10 mouse cellular contexts compared by ENCODE assay signal in the genomic region with DNA sequence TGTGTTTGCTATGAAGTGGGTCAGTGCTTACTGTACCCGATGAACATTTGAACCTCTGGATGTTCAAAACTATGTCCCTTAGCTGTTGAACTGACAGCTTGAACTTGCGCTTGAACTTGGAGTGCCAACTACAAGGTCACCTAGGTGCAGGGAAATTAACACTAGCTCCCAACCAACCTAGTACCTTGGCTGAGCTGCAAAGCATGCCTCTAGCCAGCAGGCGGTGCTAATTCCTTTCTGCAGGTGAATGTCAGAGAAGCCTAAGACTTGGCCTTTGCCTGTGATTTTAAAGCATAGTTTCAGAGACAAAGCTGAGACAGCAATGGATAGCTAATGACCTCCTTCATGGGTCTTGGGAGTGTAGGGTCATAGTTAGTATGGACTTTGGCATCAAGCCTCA. TPM values are rescaled to one million over a fixed set of nuclear protein-coding genes. Genes with fewer than 3 reads are reported as not detected.
DNase-seq lines count a peak whose midpoint lies in the region; ATAC-seq lines count a peak whose summit lies in the region.
"Had no signal": no experiment of that assay in that cellular context is flagged by ENCODE, and none has a peak within 500 bp of the region (broad histone marks: within the 10 kb centered on the region; RNA-seq: fewer than 3 reads in every experiment).

No protein-coding gene starts in this region.

- no peaks in the 10 kb centered on the region for H3K4me1 ChIP-seq in forebrain, embryonic 16.5 days (replicated peaks; ENCODE audit: control insufficient read depth, insufficient read depth, low read length)
- H3K4me1 ChIP-seq in intestine, embryonic 15.5 days (replicated peaks), result peaks cover 26% of the 10 kb centered on the region
- peaks cover 8% of the 10 kb centered on the region for H3K4me1 ChIP-seq in liver, embryonic 13.5 days (replicated peaks)
- H3K4me1 ChIP-seq in neural tube, embryonic 14.5 days (ENCODE audit: control insufficient read depth, insufficient read depth, low read length), result no peaks in the 10 kb centered on the region
- H3K4me1 ChIP-seq: neural tube, embryonic 13.5 days had no signal

- H3K27me3 ChIP-seq in forebrain, embryonic 16.5 days (replicated peaks; ENCODE audit: control insufficient read depth, insufficient read depth, low read length), result no peaks in the 10 kb centered on the region
- no peaks in the 10 kb centered on the region for H3K27me3 ChIP-seq in intestine, embryonic 15.5 days (replicated peaks)
- H3K27me3 ChIP-seq in liver, embryonic 13.5 days, result no peaks in the 10 kb centered on the region
- H3K27me3 ChIP-seq in neural tube, embryonic 14.5 days (ENCODE audit: control insufficient read depth, insufficient read depth, low read length), result no peaks in the 10 kb centered on the region
- H3K27me3 ChIP-seq: neural tube, embryonic 13.5 days had no signal

- WGBS in forebrain, embryonic 16.5 days, result 64% methylated on average over 3 of the region's 3 CpGs
- WGBS in intestine, embryonic 15.5 days, result 57% methylated on average over 3 of the region's 3 CpGs
- 54% methylated on average over 3 of the region's 3 CpGs for WGBS in liver, embryonic 13.5 days (ENCODE audit: insufficient replicate concordance)
- 61% methylated on average over 3 of the region's 3 CpGs for WGBS in neural tube, embryonic 14.5 days

- H3K27ac ChIP-seq in forebrain, embryonic 16.5 days (ENCODE audit: low read length), result no peak overlapping the region
- peak overlapping the region; percentile 81; the same call in 1 of the 2 replicates for H3K27ac ChIP-seq in intestine, embryonic 15.5 days
- no peak overlapping the region for H3K27ac ChIP-seq in liver, embryonic 13.5 days
- H3K27ac ChIP-seq in neural tube, embryonic 14.5 days (ENCODE audit: low read depth, low read length), result no peak overlapping the region

- H3K36me3 ChIP-seq in forebrain, embryonic 16.5 days (ENCODE audit: control insufficient read depth, insufficient read depth), result peaks cover 25% of the 10 kb centered on the region
- H3K36me3 ChIP-seq in intestine, embryonic 15.5 days, result peaks cover 25% of the 10 kb centered on the region
- peaks cover 50% of the 10 kb centered on the region for H3K36me3 ChIP-seq in liver, embryonic 13.5 days
- peaks cover 32% of the 10 kb centered on the region for H3K36me3 ChIP-seq in neural tube, embryonic 14.5 days (ENCODE audit: control insufficient read depth, insufficient read depth, low read length)

- H3K4me3 ChIP-seq in forebrain, embryonic 16.5 days (replicated peaks; ENCODE audit: low read length), result no peak overlapping the region
- no peak overlapping the region for H3K4me3 ChIP-seq in intestine, embryonic 15.5 days (replicated peaks)
- no peak overlapping the region for H3K4me3 ChIP-seq in liver, embryonic 13.5 days (replicated peaks)
- H3K4me3 ChIP-seq in neural tube, embryonic 14.5 days (ENCODE audit: low read depth, low read length), result no peak overlapping the region
- H3K4me3 ChIP-seq: erythroblast, embryonic 14.5 days; neural tube, embryonic 13.5 days had no signal

- H3K4me2 ChIP-seq in forebrain, embryonic 16.5 days (ENCODE audit: low read length), result no peak overlapping the region
- H3K4me2 ChIP-seq in intestine, embryonic 15.5 days (replicated peaks), result no peak overlapping the region
- H3K4me2 ChIP-seq in liver, embryonic 13.5 days, result no peak overlapping the region
- no peak overlapping the region for H3K4me2 ChIP-seq in neural tube, embryonic 14.5 days (ENCODE audit: low read depth, low read length)
- H3K4me2 ChIP-seq: neural tube, embryonic 13.5 days had no signal

- peak; percentile 30 for ATAC-seq in forebrain, embryonic 16.5 days
- ATAC-seq in intestine, embryonic 15.5 days, result 0 out of 2 replicates have a peak, but pooled peaks have one; percentile 19
- ATAC-seq in liver, embryonic 13.5 days (ENCODE audit: low read depth), result 0 out of 2 replicates have a peak, but pooled peaks have one; percentile 27
- ATAC-seq in neural tube, embryonic 14.5 days (ENCODE audit: low read depth), result peak; percentile 67; the same call in 1 of the 2 replicates

- H3K9ac ChIP-seq in forebrain, embryonic 16.5 days (replicated peaks; ENCODE audit: low read depth, low read length), result no peak overlapping the region
- H3K9ac ChIP-seq in intestine, embryonic 15.5 days, result no peak overlapping the region
- no peak overlapping the region for H3K9ac ChIP-seq in liver, embryonic 13.5 days
- H3K9ac ChIP-seq in neural tube, embryonic 14.5 days (replicated peaks; ENCODE audit: low read depth, low read length), result no peak overlapping the region
- H3K9ac ChIP-seq: neural tube, embryonic 13.5 days had no signal

- DNase-seq in left cerebral cortex, adult 18-20 months (ENCODE audit: low spot score in 2 of 2), result peak; percentile 48 to 59
- DNase-seq in left cerebral cortex, adult 11 months (ENCODE audit: low spot score), result no peak
- peak; percentile 53 for DNase-seq in adrenal gland, postnatal 25 days
- peak; percentile 22 for DNase-seq in liver, embryonic 13.5 days
- peak; percentile 59 for DNase-seq in thymus, postnatal 25 days

- no peaks in the 10 kb centered on the region for H3K9me3 ChIP-seq in forebrain, embryonic 16.5 days (ENCODE audit: control insufficient read depth, low read length)
- no peaks in the 10 kb centered on the region for H3K9me3 ChIP-seq in intestine, embryonic 15.5 days
- H3K9me3 ChIP-seq in liver, embryonic 13.5 days (replicated peaks), result no peaks in the 10 kb centered on the region
- H3K9me3 ChIP-seq in neural tube, embryonic 14.5 days (ENCODE audit: control insufficient read depth, low read length), result no peaks in the 10 kb centered on the region
- H3K9me3 ChIP-seq: neural tube, embryonic 13.5 days had no signal

RNA-seq across cellular contexts. Expression of a gene that starts 12.5 kb away (rescaled TPM):
- total RNA-seq in left cerebral cortex, adult 18-20 months (2021), result not detected
- total RNA-seq in adrenal gland, postnatal 25 days (2021), result not detected in 2 replicates
- polyA plus RNA-seq in forebrain, embryonic 16.5 days (2015; fragmentation: Nextera tagmentation; extraction: Ambion mirVana), result 0.16 and 0.56 TPM in 2 replicates
- not detected in 2 replicates for polyA plus RNA-seq in intestine, embryonic 15.5 days (2015; fragmentation: Nextera tagmentation; extraction: Ambion mirVana)
- not detected in 2 replicates for polyA plus RNA-seq in liver, embryonic 13.5 days (2015; fragmentation: Nextera tagmentation; extraction: Ambion mirVana)
- polyA plus RNA-seq in neural tube, embryonic 14.5 days (2014; fragmentation: Nextera tagmentation; extraction: Ambion mirVana), result not detected in 2 replicates
- polyA plus RNA-seq: erythroblast, embryonic 14.5 days; neural tube, embryonic 13.5 days had no signal

RNA-seq across cellular contexts. Expression of a gene that starts 12.9 kb away (rescaled TPM):
- total RNA-seq in left cerebral cortex, adult 18-20 months (2021), result 100 to 1,000 TPM; 207 to 211 TPM
- 196 and 223 TPM in 2 replicates for total RNA-seq in adrenal gland, postnatal 25 days (2021)
- 42.8 and 43.3 TPM in 2 replicates for polyA plus RNA-seq in forebrain, embryonic 16.5 days (2015; fragmentation: Nextera tagmentation; extraction: Ambion mirVana)
- polyA plus RNA-seq in intestine, embryonic 15.5 days (2015; fragmentation: Nextera tagmentation; extraction: Ambion mirVana), result 35.8 and 39.2 TPM in 2 replicates
- polyA plus RNA-seq in liver, embryonic 13.5 days (2015; fragmentation: Nextera tagmentation; extraction: Ambion mirVana), result 18.9 and 19.7 TPM in 2 replicates
- polyA plus RNA-seq in neural tube, embryonic 14.5 days (2014; fragmentation: Nextera tagmentation; extraction: Ambion mirVana), result 37.6 and 48.8 TPM in 2 replicates

RNA-seq across cellular contexts. Expression of a gene that starts 26.1 kb away (rescaled TPM):
- total RNA-seq in left cerebral cortex, adult 18-20 months (2021), result 10 to 100 TPM; 47.7 to 55.1 TPM
- total RNA-seq in adrenal gland, postnatal 25 days (2021), result 143 and 161 TPM in 2 replicates
- polyA plus RNA-seq in forebrain, embryonic 16.5 days (2015; fragmentation: Nextera tagmentation; extraction: Ambion mirVana), result 43.7 and 46.1 TPM in 2 replicates
- 75.4 and 80.6 TPM in 2 replicates for polyA plus RNA-seq in intestine, embryonic 15.5 days (2015; fragmentation: Nextera tagmentation; extraction: Ambion mirVana)
- polyA plus RNA-seq in liver, embryonic 13.5 days (2015; fragmentation: Nextera tagmentation; extraction: Ambion mirVana), result 21.9 and 23.0 TPM in 2 replicates
- polyA plus RNA-seq in neural tube, embryonic 14.5 days (2014; fragmentation: Nextera tagmentation; extraction: Ambion mirVana), result 36.3 and 39.1 TPM in 2 replicates

RNA-seq across cellular contexts. Expression of a gene that starts 29.1 kb away (rescaled TPM):
- total RNA-seq in left cerebral cortex, adult 18-20 months (2021), result under 1 TPM in 1 of 2 experiments, not detected in 1; 0.23 TPM
- 0.12 and 0.48 TPM in 2 replicates for total RNA-seq in adrenal gland, postnatal 25 days (2021)
- polyA plus RNA-seq in forebrain, embryonic 16.5 days (2015; fragmentation: Nextera tagmentation; extraction: Ambion mirVana), result 0.12 and 0.13 TPM in 2 replicates
- 0.05 and 0.06 TPM in 2 replicates for polyA plus RNA-seq in intestine, embryonic 15.5 days (2015; fragmentation: Nextera tagmentation; extraction: Ambion mirVana)
- not detected in 2 replicates for polyA plus RNA-seq in liver, embryonic 13.5 days (2015; fragmentation: Nextera tagmentation; extraction: Ambion mirVana)
- polyA plus RNA-seq in neural tube, embryonic 14.5 days (2014; fragmentation: Nextera tagmentation; extraction: Ambion mirVana), result 0.10 and 0.11 TPM in 2 replicates
- polyA plus RNA-seq: erythroblast, embryonic 14.5 days; neural tube, embryonic 13.5 days had no signal

RNA-seq across cellular contexts. Expression of a gene that starts 38.2 kb away (rescaled TPM):
- total RNA-seq in left cerebral cortex, adult 18-20 months (2021), result 100 to 1,000 TPM; 233 to 258 TPM
- 30.5 and 32.8 TPM in 2 replicates for total RNA-seq in adrenal gland, postnatal 25 days (2021)
- polyA plus RNA-seq in forebrain, embryonic 16.5 days (2015; fragmentation: Nextera tagmentation; extraction: Ambion mirVana), result 176 and 195 TPM in 2 replicates
- 37.7 TPM in 2 replicates for polyA plus RNA-seq in intestine, embryonic 15.5 days (2015; fragmentation: Nextera tagmentation; extraction: Ambion mirVana)
- polyA plus RNA-seq in liver, embryonic 13.5 days (2015; fragmentation: Nextera tagmentation; extraction: Ambion mirVana), result 4.0 and 4.4 TPM in 2 replicates
- polyA plus RNA-seq in neural tube, embryonic 14.5 days (2014; fragmentation: Nextera tagmentation; extraction: Ambion mirVana), result 132 and 146 TPM in 2 replicates
